Mouse (Mus musculus) skeletal muscle tissue, postnatal 0 days (tissue): ENCODE measurements around the gene Gm5935. TPM values are rescaled to one million over a fixed set of nuclear protein-coding genes. Genes with fewer than 3 reads are reported as not detected.

Experiments
- polyA plus RNA-seq: library from polyadenylated mRNA; unstranded; fragments of >200 nt; fragmentation: Nextera tagmentation; extraction: Ambion mirVana; gene quantifications from 2 replicates; pipeline ENCODE4 v1.2.1, GENCODE M21; 2015

Gene Gm5935
- not detected in 2 replicates for polyA plus RNA-seq

DNA sequence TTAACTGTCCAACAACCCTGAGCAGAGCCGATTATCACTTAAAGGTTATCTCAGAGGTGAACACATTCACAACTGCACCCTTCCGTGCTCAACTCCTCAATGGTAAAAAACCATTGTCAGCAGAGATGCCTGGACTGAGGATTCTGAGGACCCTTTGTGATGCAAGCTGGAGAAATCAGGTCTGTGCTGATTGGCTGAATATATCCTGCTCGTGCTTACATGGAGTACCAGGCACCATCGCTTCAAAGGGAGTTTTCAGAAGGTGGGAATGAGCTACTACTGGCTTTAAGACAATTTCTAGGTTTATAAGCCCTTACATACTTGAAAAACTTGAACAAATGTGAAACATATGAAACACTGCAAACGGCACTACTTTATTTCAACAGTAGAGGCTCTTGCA lies at the start of gene Gm5935:
Gm5935 (minus strand) TSS at position 101 of the 400 bp plus-strand sequence.

Other genes with a start within 250 kb of the Gm5935 start
- not detected in 2 replicates for gene Gm4297, start 200.3 kb downstream of the Gm5935 start, polyA plus RNA-seq